Mouse (Mus musculus): Measurements from ENCODE around the gene Taf9b.
"Not testable (repeated sequence)": the region's sequence is repeated elsewhere in the genome, so short reads cannot be mapped to it uniquely, and the experiment has no call there.

Gene Taf9b

DNA sequence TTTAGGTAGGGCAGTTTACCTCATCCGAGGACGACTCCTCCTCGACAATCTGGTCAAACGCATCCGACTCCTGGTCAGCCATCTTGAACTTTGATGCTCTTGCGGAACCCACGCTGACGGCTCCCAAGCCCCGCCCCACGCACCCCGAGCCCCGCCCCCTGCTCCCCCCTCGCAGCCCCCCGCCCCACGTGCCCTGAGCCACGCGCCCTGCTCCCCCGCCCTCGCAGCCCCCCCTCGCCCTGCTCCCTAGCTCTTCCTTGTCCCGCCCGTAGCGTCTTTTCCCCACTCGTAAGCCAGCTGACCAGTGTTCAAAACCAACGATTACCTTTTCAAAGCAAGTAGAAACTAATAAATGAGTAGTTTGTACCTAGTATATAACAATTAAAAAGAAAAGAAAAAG is at the start of gene Taf9b:
Gene Taf9b (minus strand): TSS at position 101 of the 400 bp plus-strand sequence.
- no peak for DNase-seq

DNA sequence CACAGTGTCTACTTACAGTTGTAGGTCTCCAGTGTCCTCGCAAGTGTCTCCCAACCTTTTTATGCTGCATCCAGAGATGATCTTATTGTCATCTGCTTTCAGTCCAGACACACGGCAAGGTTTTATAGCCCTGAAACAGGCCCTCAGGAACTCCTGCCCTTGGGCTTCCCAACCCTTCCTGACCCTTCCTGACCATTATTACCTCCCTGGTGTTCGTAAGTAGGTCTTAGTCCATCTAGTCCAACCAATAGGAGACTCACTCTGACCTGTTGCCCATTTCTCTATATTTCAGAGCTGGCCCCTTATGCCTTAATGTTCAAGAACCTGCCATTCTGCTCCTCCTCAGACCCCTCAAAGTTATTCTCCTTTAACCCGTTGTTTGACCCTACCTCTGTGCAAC is 34.3 kb upstream of the Taf9b start, which contains the start of gene Fnd3c2:
Gene Fnd3c2 (minus strand): TSS at position 101 of the 400 bp plus-strand sequence.
- DNase-seq, result no peak

DNA sequence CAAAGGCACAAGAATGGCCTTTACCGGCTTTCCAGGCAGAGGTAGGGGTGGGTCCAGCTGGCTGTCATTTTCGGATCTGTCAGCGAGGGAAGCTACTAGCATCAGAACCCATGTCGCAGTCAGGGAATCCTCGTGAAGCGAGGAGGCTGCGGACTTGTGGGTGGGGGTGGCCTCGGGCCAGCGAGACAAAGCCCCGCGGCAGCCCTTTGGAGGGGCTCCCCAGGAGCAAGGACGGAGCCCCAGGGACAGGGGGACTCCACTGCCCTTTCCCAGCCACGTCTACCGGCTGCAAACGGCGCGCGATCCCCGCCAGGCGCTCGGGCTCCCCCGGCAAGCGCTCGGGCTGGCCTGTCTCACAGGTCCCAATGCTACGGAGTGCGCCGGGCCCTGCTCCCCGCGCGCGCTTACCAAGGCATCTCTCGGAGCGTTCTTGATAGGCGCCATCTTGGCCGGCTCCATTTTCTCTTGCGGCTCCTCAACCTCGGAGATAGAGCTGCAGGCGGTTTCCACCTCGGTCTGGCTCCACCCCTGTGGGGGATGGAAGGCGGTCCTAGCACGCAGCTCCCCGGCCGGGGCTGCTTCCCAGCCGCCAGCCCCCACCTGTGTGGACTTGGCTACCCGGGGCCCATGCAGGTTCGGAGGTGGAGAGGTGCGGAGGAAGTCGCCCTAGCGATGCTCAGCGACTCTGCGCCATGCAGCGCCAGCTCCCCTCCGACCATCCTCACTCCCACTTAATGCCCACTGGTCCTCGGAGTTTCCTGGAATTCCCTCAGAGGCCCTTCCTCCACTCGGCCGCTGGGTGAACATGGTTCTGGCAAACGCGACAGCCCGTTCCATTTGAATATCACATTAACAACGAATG is 1.6 kb downstream of the Taf9b start:
- DNase-seq, result peak; percentile 75 to 81

DNA sequence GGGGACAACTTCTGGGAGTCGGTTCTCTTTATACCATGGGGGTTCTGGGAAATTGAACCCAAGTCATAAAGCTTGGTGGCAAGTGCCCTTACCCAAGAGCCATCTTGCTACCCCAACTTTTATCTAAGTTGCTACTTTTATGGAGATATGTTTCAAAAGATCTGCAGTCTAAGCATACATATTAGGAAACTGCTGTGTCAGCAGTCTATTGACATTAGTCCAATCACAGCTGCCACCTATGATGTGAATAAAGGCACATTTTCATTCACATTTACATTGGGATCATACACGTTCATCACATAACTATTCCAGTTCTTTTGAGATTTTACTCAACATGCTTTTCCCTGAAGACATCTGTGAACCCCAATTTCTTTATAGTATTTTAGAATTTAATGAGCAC is 11.9 kb downstream of the Taf9b start:
- no peak for DNase-seq

DNA sequence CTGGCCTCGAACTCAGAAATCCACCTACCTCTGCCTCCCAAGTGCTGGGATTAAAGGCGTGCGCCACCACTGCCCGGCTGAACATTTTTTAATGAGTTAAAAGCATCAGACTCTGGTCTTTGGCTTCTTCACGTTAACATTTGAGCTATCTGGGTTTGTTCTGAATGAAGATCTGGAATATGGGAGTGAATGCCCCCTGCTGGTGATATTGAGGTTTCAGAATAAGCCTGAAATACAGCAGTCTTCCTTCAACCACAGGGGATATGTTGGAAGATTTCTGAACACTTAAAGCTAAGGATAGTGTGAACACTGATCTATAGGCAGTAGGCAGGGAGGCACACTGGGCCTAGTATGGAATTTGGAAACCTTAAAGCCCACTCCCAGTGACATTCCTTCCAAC is 22.1 kb downstream of the Taf9b start:
- DNase-seq, result no peak

DNA sequence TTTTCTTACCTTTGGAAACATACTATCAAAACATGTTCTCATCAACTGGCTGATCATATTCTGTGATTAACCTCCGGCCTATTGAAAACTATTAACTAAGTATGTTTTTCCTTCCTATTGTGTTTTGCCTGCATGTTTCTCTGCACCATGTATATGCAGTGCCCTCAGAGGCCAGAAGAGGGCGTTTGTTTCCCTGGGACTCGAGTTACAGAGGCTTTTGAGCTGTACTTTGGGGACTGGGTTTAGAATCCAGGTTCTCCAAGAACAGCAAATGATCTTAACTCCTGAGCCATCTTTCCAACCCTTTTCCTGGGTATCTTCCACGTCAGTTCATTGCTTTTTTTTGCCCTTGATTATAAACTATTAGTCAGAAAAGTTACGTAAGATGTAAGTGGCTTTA is 23.6 kb downstream of the Taf9b start:
- DNase-seq, result no peak

DNA sequence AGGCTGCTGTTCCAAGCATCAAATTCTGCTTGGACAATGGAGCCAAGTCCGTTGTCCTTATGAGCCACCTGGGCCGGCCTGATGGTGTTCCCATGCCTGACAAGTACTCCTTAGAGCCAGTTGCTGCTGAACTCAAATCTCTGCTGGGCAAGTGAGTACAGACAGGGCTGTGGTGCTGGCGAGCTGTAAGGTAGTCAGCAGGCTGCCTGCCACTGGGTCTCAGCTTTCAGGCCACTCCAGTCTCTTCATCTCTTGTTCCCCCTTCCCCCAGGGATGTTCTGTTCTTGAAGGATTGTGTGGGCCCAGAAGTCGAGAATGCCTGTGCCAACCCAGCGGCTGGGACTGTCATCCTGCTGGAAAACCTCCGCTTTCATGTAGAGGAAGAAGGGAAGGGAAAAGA is 26.6 kb downstream of the Taf9b start:
- DNase-seq, result not testable (repeated sequence)

DNA sequence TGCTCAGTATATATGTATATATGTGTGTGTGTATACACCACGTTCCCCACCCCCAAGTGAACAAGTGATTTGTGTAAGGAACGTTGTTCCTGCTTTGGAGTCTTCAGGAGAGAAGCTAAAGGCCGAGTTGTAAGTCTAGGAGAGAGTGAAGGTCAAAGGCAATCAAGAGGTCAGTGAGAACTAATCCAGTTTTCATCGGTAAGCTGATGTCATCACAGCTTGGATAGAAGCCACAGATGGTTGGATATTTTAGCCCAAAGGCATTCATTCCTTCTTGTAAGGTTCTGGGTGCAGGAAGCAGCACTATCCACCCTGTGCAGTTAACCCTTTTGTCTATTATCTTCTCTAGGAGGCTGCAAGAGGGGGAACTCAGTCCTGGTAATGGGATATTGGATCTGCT is 30.9 kb downstream of the Taf9b start:
- no peak for DNase-seq

DNA sequence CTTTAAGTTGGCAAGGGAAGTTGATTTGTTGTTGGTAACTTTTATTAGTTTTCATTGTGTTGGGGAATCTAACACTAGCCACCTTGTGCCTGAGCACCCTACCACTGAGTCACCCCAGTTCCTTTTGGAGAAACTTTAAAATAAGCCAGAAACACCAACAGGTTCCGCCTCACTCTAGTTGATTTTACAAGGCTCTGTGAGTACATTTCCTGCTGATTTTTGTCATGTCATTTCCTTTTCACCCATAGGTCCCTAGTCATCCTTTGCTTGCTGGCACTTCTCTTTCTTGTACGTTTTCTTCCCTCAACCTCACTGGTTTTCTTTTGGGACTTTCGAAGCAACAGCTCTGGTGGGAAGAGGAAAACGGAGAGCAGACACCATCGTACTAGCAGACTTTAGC is 31.6 kb downstream of the Taf9b start:
- DNase-seq, result no peak

DNA sequence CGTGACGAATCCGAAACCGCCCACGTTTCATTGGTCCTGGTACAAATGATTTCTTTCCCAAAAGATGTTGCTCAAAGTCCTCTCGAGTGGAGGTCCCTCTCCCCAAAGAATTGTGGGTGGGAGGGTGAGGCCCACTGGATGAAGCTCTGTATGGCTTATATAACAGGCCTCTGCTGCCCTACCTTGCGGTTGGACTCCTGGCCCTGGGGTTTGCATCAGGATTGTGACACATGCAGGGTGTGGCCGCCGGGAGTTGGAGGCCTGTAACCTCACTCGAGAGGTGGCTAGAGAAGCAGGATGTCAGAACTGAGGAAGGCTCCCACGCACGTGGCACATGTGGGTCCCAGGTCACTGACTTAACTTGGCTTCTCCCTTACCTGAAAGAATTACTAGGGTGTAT is 33.2 kb downstream of the Taf9b start:
- peak in 1 of 2 experiments; percentile 31 for DNase-seq

DNA sequence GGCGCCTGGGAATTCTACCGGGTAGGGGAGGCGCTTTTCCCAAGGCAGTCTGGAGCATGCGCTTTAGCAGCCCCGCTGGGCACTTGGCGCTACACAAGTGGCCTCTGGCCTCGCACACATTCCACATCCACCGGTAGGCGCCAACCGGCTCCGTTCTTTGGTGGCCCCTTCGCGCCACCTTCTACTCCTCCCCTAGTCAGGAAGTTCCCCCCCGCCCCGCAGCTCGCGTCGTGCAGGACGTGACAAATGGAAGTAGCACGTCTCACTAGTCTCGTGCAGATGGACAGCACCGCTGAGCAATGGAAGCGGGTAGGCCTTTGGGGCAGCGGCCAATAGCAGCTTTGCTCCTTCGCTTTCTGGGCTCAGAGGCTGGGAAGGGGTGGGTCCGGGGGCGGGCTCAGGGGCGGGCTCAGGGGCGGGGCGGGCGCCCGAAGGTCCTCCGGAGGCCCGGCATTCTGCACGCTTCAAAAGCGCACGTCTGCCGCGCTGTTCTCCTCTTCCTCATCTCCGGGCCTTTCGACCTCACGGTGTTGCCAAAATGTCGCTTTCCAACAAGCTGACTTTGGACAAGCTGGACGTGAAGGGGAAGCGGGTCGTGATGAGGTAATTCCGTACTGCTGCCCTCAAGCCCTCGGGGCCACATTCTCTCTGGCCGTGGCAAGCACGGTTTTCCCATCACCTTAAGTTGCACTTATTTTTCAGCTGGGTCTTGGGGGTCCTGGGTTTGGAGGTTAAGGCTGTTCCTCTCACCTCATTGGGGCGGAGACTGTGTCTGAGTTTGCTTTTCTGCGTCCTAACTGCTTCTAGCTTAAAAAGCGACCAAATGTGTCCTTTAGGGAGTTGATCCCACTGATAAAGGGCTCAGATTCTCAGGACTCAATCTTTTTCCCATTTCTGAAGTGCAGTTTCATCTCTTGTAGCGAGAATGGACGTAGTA is 34.0 kb downstream of the Taf9b start, which contains the start of gene Pgk1:
Gene Pgk1 (plus strand): TSS at position 388 of the 937 bp plus-strand sequence.
- peak; percentile 90 to 97 for DNase-seq

DNA sequence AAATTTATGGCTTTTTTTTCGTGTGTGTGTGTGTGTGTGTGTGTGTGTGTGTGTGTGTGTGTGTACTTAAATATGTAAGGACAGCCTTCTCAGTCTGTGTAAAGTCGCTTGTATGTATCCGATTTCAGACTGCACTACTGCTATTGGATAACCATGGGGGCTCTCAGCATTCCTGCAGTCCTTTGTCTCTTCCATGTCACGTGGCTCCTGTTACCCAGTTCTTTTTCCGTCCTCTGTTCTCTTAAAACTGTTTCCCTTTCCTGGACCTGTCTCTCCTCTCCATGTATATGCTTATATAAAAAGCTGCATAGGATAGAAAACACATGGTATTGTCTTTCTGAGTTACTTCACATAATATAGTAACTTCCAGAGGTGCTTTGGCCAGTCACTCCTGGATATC is 35.3 kb downstream of the Taf9b start:
- DNase-seq, result no peak

DNA sequence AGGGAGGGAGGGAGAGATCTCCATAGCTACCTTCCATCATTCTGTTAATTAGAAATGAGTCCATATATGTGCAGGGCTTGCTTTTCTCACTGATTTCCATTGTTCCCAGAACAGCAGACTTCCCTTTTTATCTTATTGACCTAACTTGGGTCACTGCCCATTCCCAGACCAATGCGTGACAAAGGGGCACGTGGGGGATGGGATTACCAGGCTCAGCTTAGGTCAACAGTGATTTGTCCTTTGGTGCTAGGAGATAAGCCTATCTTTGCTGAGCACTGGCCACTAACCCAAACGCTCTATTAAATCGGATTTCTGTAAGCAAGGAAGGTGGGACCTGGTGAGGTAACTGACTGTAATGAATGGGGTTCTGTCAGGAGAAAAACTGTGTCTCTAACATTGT is 36.7 kb downstream of the Taf9b start:
- DNase-seq, result no peak

DNA sequence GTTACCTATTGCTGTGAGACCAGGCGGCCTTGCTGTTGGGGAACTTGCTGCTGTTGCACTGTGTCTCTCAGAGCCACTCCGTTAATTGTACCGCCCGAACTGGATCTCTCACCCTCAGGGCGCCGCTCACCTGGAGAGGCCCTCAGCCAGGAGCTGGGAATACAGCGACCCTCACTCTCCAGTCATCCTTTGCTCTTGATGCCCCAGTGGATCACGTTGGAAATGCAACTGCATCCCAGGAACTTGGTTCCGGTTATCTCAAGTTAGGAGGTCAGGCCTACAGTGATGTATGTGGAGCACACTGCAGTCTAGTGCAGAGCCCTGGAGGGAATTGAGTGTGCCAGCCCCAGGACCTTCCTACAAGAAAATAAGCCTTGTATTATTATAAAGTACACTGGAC is 44.6 kb downstream of the Taf9b start:
- no peak for DNase-seq

DNA sequence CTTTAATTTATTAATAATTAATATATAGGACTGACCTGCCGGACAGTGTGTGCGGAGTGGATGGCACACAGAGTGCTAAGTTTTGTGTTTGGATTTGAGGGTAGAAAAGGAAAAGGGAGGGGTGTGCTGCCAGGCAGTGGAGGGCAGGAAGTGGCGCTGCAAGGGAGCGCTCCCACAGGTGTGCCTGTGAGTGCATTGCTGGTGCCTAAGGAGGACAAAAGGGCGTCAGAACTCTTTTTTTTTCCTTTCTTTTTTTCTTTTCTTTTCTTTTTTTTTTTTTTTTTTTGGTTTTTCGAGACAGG is 49.2 kb downstream of the Taf9b start:
- no peak for DNase-seq

DNA sequence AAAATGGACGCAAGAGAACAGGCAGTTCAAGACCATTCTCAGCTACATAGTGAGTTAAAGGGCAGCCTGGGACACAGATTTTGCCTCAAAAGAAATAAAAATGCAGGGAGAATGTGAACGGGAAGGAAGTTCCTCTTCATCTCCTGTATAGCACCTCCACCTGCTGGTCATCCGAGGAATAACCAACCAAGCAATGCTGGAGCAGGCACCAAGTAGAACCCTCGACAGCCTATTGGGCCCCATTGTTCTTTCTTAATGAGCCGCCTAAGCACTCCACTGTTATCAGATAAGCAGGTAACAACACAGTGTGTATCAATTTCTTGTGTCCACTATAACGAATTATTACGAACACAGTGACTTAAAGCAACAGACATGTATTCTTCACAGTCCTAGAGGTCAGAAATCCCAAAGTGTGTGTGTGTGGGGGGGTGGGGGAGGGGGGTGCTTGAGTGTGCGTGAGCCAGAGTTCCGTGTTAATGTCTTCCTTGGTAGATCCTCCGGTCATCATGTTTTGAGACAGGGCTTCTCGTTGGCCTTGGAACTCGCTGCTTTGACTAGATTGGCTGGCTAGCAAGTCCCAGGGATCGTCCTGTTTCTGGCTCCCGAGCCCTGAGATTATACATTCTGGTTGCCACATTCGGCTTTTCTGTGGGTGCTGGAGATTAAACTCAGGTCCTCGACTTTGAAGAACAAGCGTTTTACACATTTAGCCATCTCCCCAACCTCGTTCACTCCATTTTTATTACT is 49.7 kb downstream of the Taf9b start:
- peak; percentile 64 to 79 for DNase-seq

DNA sequence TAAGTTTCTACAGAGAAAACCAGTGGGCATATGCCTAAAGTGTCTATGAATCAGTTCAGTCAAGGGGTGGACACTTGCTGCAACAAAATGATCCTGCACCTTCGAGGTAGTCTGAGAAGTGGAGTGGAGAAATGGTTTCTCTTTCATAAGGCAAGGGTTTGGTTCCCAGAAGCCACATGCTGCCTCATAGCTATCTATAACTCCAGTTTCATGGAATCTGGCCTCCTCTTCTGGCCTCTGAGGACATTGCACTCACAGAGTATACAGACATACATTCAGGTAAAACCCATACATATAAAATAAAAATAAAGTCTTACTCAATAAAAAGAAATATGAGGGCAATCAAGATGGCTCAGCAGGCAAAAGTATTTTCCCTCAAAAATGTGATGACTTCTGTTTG is 55.9 kb downstream of the Taf9b start:
- DNase-seq, result no peak

DNA sequence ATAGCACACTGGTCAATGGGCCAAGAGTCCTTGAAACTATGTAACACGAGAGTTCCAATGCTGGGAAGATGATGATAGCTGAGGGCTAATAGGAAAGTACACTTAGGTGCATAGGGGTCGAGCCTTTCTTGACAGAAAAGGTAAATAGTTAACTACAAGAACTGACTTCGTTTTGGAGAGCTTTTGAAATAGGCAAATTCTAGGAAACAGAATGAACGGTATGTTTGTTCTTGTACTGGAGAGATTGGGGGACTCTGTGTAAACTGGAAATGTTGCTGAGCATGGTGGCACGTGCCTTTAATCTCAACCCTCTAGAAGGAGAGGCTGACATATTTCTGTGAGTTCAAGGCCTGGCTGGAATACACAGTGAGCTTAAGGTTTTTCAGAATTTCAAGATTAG is 56.4 kb downstream of the Taf9b start:
- no peak for DNase-seq

DNA sequence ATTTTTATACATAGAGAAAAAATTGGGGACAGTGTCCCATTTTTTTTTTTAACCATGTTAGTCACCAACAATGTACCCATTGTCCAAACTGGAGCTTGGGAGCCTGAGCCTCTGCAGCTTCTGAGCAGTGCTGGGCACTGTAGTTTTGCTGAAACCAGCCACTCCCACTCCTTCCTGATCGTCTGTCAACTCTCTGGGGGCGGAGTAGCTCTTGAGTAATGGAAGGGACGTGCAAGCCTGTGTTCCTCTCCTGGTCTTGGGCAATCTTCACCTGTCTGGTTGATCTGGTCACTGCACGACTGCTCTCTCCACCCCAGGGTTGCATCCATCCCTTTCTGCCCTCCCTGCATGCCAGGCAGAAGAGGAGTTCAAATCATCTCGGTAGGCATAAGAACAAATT is 57.0 kb downstream of the Taf9b start:
- peak in 1 of 2 experiments; percentile 25 for DNase-seq

Measured in lung, postnatal 4 days (tissue).